Mouse (Mus musculus) bone marrow, adult 2 months (tissue): ENCODE data around the gene Pim1.

Experiments
- CTCF ChIP-seq: fragments of 200-500 bp; IDR thresholded peaks from 2 replicates; pipeline ENCODE4 v1.5.1; 2011; ENCODE audit warnings: low read length, control low read depth; ENCODE audit not compliant: control insufficient read depth, insufficient read depth
- POLR2A ChIP-seq: fragments of 200-500 bp; IDR thresholded peaks from 2 replicates; pipeline ENCODE4 v1.6.1; 2011; ENCODE audit warnings: low read depth, mild to moderate bottlenecking, control low read depth, low read length, borderline replicate concordance; ENCODE audit not compliant: control insufficient read depth

- TF ChIP-seq CTCF (no peak), POLR2A (no peak)
Measured at GRCm38 (mm10) chr17:29488978-29489970, 1.3 kb upstream of the Pim1 start.
